Mouse (Mus musculus) liver, embryonic 11.5 days (tissue): ENCODE measurements around the gene Nudt16l1. TPM values are rescaled to one million over a fixed set of nuclear protein-coding genes. Genes with fewer than 3 reads are reported as not detected.

Experiments
- ATAC-seq: fragments of 200-750 bp; cut with Nextera tagmentation; replicated peaks from 2 replicates; pipeline ENCODE4 v1.8.0; 2017; ENCODE audit warnings: moderate number of reproducible peaks, mild to moderate bottlenecking, moderate TSS enrichment, moderate library complexity; ENCODE audit not compliant: low FRiP score
- DNase-seq: peaks from one replicate; pipeline ENCODE4 v3.0.0-alpha.2; 2017; ENCODE audit warnings: low spot score
- H3K27ac ChIP-seq: fragments of 300-500 bp; sonication (generic); 2 replicates; pipeline ENCODE4 v1.5.1; 2014; ENCODE audit warnings: mild to moderate bottlenecking, low read depth, low read length, control low read depth
- H3K27me3 ChIP-seq: fragments of 300-500 bp; sonication (generic); replicated peaks from 2 replicates; pipeline ENCODE4 v1.6.1; 2014; ENCODE audit warnings: low read length, mixed read lengths; ENCODE audit not compliant: control insufficient read depth, insufficient read depth
- H3K36me3 ChIP-seq: fragments of 300-500 bp; sonication (generic); 2 replicates; pipeline ENCODE4 v1.6.1; 2014; ENCODE audit warnings: mild to moderate bottlenecking, low read length, moderate library complexity, mixed read lengths; ENCODE audit not compliant: control insufficient read depth, insufficient read depth
- H3K4me1 ChIP-seq: fragments of 300-500 bp; sonication (generic); replicated peaks from 2 replicates; pipeline ENCODE4 v1.6.1; 2014; ENCODE audit warnings: low read length, mixed read lengths; ENCODE audit not compliant: control insufficient read depth, insufficient read depth
- H3K4me2 ChIP-seq: fragments of 300-500 bp; sonication (generic); 2 replicates; pipeline ENCODE4 v1.6.1; 2014; ENCODE audit warnings: mild to moderate bottlenecking, control low read depth, moderate library complexity
- H3K4me3 ChIP-seq: fragments of 300-500 bp; sonication (generic); 2 replicates; pipeline ENCODE4 v1.5.1; 2014; ENCODE audit warnings: low read depth, low read length, control low read depth
- H3K9ac ChIP-seq: fragments of 300-500 bp; sonication (generic); 2 replicates; pipeline ENCODE4 v1.6.1; 2014; ENCODE audit warnings: low read depth, low read length, control low read depth
- H3K9me3 ChIP-seq: fragments of 300-500 bp; sonication (generic); 2 replicates; pipeline ENCODE4 v1.6.1; 2016; ENCODE audit warnings: low read length, inconsistent platforms, mixed read lengths; ENCODE audit not compliant: control insufficient read depth
- WGBS: fragments of 180-500 bp; shearing (Covaris S2); extraction: QIAGEN DNeasy Blood & Tissue Kit; methylation state at CpG from one replicate; pipeline ENCODE4 v1.1.7; 2014; 5-methylcytosine and 5-hydroxymethylcytosine counted together
- polyA plus RNA-seq: library from polyadenylated mRNA; unstranded; fragments of >200 nt; fragmentation: Nextera tagmentation; extraction: Ambion mirVana; gene quantifications from 2 replicates; pipeline ENCODE4 v1.2.1, GENCODE M21; 2014

The Nudt16l1 gene
- polyA plus RNA-seq, 1 experiment from 2014 or later, result 102 TPM

DNA sequence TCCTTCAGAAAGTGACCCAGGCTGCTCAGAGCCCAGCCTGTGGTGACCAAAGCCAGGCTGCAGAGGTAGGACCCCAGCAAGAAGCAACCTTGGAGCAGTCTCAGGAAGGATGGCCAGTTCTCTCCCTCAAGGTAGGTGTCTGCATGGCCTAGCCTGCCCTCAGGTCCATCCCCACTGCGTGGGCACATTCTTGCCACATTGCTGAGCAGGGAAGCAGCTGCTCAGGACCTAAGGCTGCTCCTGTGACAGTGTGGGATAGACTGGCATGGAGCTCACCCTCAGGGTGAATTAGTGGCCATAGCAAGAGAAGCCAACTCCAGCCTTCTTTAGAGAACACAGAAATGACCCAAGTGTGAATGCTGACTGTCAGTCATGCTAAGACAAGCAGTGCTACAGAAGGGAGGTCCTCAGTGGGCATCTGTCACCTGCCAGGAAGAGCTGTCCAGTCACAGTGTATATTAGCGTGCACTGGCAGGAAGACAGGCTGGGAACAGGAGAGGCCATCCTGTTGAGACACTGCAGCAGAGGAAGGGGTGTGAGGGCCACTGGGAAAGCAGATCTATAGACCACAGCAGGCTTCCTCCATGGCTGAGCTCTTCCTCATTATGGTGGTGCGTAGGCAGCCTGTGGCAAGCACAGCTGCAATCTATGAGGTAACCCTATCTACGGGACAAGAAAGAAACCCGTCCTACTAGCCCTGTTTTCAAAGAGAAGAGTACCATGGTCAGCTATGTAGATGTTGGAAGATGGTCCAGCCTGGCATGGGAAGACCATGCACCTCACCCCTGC lies 30.7 kb downstream of the Nudt16l1 start:
- no peak for ATAC-seq
- Histone ChIP-seq H3K4me2 (no peak overlapping the region), H3K27me3 (no peaks in the 10 kb centered on the region), H3K4me1 (0 out of 2 replicates have a peak, but pooled peaks cover 4% of the 10 kb centered on the region), H3K27ac (no peak overlapping the region), H3K36me3 (no peaks in the 10 kb centered on the region), H3K9ac (no peak overlapping the region), H3K4me3 (no peak overlapping the region), H3K9me3 (no peaks in the 10 kb centered on the region)
- WGBS, result 51% methylated on average over 5 of the region's 5 CpGs
- DNase-seq, result no peak

GRCm38 (mm10) chr16:4971626-4972025 lies 33.1 kb downstream of the Nudt16l1 start:
- H3K27ac ChIP-seq, result no peak overlapping the region
- no peak overlapping the region for H3K9ac ChIP-seq
- no peaks in the 10 kb centered on the region for H3K4me1 ChIP-seq
- 38% methylated on average over 4 of the region's 4 CpGs for WGBS
- no peaks in the 10 kb centered on the region for H3K9me3 ChIP-seq
- no peak overlapping the region for H3K4me3 ChIP-seq
- DNase-seq (no peak), ATAC-seq (no peak)
- H3K36me3 ChIP-seq, result no peaks in the 10 kb centered on the region
- no peak overlapping the region for H3K4me2 ChIP-seq
- H3K27me3 ChIP-seq, result no peaks in the 10 kb centered on the region

- Histone ChIP-seq H3K4me3 (no peak overlapping the region), H3K27me3 (no peaks in the 10 kb centered on the region), H3K9me3 (no peaks in the 10 kb centered on the region), H3K27ac (no peak overlapping the region), H3K9ac (no peak overlapping the region), H3K36me3 (no peaks in the 10 kb centered on the region), H3K4me1 (no peaks in the 10 kb centered on the region; the same call in 1 of the 2 replicates), H3K4me2 (no peak overlapping the region)
- WGBS, result 87% methylated on average over 5 of the region's 5 CpGs
- ATAC-seq, result no peak
- no peak for DNase-seq
Measured at GRCm38 (mm10) chr16:4974521-4974920, 36.0 kb downstream of the Nudt16l1 start.

DNA sequence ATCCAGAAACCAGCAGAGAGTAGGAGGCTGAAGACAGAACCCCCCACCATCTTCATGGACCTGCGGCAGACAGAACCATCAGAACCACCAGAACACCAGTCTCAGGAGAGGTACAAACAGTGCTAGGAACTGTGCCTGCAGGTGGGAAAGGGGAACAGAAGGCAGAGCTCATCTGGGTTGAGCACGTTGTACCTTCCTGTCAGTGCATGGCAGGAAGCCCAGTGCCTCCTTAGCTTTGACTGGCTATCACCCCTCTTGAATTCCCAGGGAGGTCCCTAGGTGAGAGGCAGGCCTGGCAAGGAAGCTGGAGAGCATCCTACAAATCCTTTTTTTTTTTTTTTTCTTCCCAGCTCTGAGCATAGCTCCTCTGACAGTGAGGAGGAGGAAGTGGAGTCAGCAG lies 37.6 kb downstream of the Nudt16l1 start:
- WGBS, result 60% methylated on average over 2 of the region's 2 CpGs
- Histone ChIP-seq H3K4me1 (no peaks in the 10 kb centered on the region; the same call in 1 of the 2 replicates), H3K4me3 (no peak overlapping the region), H3K36me3 (no peaks in the 10 kb centered on the region), H3K4me2 (no peak overlapping the region), H3K9me3 (no peaks in the 10 kb centered on the region), H3K9ac (no peak overlapping the region), H3K27ac (no peak overlapping the region), H3K27me3 (no peaks in the 10 kb centered on the region)
- no peak for ATAC-seq
- no peak for DNase-seq

- no peak overlapping the region for H3K9ac ChIP-seq
- ATAC-seq, result no peak; the same call in 1 of the 2 replicates
- no peak overlapping the region for H3K27ac ChIP-seq
- no peaks in the 10 kb centered on the region for H3K27me3 ChIP-seq
- H3K4me2 ChIP-seq, result no peak overlapping the region
- WGBS, result 59% methylated on average over 5 of the region's 5 CpGs
- no peaks in the 10 kb centered on the region for H3K9me3 ChIP-seq
- no peaks in the 10 kb centered on the region; the same call in 1 of the 2 replicates for H3K4me1 ChIP-seq
- DNase-seq, result no peak
- no peak overlapping the region for H3K4me3 ChIP-seq
- H3K36me3 ChIP-seq, result no peaks in the 10 kb centered on the region
Measured at GRCm38 (mm10) chr16:4978275-4979051, 39.9 kb downstream of the Nudt16l1 start.

DNA sequence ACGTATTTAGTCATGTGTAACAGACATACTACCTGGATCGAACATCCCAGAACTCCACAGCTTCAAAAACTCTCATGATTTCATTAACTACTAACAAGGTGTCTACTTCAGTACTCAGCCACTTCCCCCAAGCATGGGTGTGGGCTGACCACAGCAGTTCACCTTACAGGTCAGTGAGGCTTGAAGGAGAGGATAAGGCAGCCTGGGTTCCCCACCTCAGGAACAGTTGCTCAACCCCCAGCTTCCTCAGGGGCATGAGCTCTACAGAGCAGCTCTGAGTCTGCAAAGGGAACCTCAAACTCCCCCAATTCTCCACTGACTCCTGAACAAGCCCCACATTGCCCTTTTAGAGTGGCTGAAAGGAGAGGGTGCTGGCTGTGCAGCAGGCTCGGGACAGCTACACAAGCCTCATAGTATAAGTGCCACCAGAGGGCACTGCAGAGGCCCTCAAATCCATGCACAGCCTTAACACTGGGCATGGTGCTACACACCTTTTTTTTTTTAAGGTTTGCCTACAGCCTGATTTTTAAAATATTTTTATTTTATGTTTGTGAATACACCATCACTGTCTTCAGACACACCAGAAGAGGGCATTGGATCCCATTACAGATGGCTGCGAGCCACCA lies 41.3 kb downstream of the Nudt16l1 start:
- no peak overlapping the region for H3K9ac ChIP-seq
- no peak for DNase-seq
- no peak overlapping the region for H3K4me2 ChIP-seq
- no peaks in the 10 kb centered on the region for H3K27me3 ChIP-seq
- H3K4me1 ChIP-seq, result no peaks in the 10 kb centered on the region; the same call in 1 of the 2 replicates
- H3K9me3 ChIP-seq, result no peaks in the 10 kb centered on the region
- H3K36me3 ChIP-seq, result no peaks in the 10 kb centered on the region
- peak; percentile 63 for ATAC-seq
- no peak overlapping the region for H3K27ac ChIP-seq
- H3K4me3 ChIP-seq, result no peak overlapping the region
- 70% methylated on average over 4 of the region's 4 CpGs for WGBS

DNA sequence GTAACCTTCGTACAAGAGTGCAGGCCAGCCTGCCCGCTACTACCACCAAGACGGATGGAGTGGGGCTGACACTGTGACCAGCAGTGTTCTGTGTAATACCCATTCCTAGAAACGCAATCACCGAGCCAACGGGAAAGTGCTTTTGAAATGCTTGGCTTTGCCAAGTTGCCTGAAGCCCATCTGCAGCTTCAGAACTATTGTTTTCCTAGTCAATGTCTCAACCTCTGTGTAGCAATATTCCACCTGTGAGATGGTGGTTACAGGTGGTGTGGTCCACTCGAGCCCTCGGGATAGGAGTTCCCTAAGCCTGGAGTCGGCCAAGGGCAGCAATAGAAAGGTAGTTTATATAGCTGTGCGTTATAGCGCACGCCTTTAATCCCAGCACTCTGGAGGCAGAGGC lies 46.2 kb downstream of the Nudt16l1 start:
- H3K4me1 ChIP-seq, result no peaks in the 10 kb centered on the region
- WGBS, result 89% methylated on average over 12 of the region's 12 CpGs

More for the DNA sequence above, 46.2 kb downstream of the Nudt16l1 start:
- H3K36me3 ChIP-seq, result no peaks in the 10 kb centered on the region
- no peak overlapping the region for H3K4me2 ChIP-seq
- no peak overlapping the region for H3K4me3 ChIP-seq
- H3K27me3 ChIP-seq, result no peaks in the 10 kb centered on the region
- no peaks in the 10 kb centered on the region for H3K9me3 ChIP-seq
- no peak overlapping the region for H3K9ac ChIP-seq
- H3K27ac ChIP-seq, result no peak overlapping the region
- DNase-seq (no peak), ATAC-seq (no peak)
